Mouse (Mus musculus): ENCODE results near the gene Nfe2l1.
"Not testable (repeated sequence)": the region's sequence is repeated elsewhere in the genome, so short reads cannot be mapped to it uniquely, and the experiment has no call there.

The Nfe2l1 gene

GRCm38 (mm10) chr11:96829813-96830538, at the start of gene Nfe2l1:
Nfe2l1 (minus strand) TSS chr11:96829968.
- peak; percentile 99 for DNase-seq (ENCODE audit: low read depth, low spot score)

DNA sequence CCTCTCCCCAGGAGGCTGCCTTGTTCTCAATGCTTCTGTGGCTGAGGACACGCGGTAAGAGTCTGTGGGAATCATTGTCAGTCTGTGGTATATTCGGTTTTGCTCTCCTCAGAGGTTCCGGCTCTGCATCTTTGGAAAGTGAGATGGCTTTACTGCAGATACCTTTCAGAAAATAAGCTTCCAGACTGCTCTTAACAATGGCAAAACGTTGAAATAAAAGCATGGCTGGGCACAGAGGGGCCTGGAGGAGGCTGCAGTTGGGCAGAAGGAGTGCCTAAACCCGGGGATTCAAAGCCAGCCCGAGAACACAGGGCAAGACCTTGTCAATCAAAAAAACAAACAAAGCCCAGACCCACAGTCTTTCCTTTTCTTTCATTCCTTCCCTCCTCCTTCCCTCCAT, 49.6 kb upstream of the Nfe2l1 start:
- DNase-seq (ENCODE audit: low read depth, low spot score), result no peak

GRCm38 (mm10) chr11:96878715-96879114, 48.9 kb upstream of the Nfe2l1 start:
- DNase-seq (ENCODE audit: low read depth, low spot score), result no peak

- DNase-seq (ENCODE audit: low read depth, low spot score), result no peak
Measured at GRCm38 (mm10) chr11:96877071-96877470, 47.3 kb upstream of the Nfe2l1 start.

- DNase-seq (ENCODE audit: low read depth, low spot score), result peak; percentile 75
Measured at GRCm38 (mm10) chr11:96876300-96877040, 46.7 kb upstream of the Nfe2l1 start.

GRCm38 (mm10) chr11:96875745-96876144, 46.0 kb upstream of the Nfe2l1 start:
- DNase-seq (ENCODE audit: low read depth, low spot score), result peak; percentile 97

- no peak for DNase-seq (ENCODE audit: low read depth, low spot score)
Measured at GRCm38 (mm10) chr11:96875270-96875669, 45.5 kb upstream of the Nfe2l1 start.

DNA sequence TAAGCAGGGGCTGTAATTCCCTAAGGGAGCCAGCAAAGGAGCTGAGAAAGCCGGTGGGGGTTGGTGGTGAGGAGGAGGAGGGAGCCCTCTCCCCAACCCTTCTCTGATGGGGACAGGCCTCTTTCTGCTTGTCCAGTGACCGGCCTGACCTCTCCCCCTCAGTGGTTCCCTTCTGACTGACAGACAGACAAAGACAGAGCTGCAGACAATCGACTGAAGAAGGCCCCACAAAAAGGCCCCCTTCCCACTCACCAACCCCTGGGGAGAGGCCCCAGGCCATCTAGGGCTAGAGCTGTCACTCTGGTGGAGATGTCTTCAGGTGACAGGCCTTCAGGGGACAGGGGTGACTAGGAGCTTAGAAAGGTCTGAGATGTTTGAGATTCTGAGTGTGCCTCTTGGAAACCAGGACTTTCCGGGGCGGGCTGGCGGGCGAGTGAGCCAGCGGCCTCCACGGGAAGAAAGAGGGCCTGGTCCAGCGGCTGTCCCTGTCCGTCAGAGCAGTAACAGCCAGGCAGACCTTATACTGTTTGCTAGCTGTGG, 43.9 kb upstream of the Nfe2l1 start:
- no peak for DNase-seq (ENCODE audit: low read depth, low spot score)

DNA sequence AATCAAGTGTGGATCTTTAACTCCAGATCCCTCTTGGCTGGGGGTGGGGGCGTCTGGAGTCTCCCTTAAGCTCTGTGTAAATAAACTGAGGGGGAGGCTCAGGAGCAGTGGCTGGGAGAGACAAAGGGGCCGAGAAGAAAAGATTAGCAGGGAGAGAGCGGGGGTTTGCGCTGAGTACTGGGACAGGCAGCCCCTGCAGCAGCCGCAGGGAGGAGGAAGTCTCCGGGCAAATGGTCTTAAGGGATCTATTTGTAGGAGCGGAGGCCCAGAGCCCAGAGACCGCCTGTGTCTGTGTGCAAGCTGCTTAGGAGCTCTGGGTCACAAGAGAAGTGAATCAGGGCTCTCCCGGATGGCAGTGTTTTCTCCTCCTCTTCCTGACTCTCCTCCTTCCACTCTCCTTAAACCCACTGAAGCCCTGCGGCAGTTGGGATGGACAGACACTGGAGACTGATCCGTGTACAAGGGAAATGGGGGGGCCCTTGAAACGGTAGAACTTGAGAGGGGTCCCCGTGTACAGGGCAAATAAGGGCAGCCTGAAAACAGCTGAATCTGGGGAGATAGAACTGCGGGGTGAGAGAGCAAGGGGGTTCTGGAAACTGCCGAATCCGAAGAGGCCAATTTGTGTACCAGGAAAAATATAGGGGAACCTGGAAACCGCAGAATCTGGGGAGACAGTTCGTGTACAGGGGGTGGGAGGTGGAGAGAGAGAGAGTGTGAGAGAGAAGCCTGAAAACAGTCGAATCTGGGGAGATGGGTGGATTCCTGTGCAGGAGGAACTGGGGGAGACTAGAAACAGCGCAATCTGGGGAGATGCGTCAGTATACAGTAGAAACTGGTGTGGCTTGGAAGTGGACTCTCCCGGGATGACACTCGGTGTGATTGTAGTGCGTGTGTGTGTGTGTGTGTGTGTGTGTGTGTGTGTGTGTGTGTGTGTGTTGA, 42.9 kb upstream of the Nfe2l1 start:
- peak; percentile 65 for DNase-seq (ENCODE audit: low read depth, low spot score)

DNA sequence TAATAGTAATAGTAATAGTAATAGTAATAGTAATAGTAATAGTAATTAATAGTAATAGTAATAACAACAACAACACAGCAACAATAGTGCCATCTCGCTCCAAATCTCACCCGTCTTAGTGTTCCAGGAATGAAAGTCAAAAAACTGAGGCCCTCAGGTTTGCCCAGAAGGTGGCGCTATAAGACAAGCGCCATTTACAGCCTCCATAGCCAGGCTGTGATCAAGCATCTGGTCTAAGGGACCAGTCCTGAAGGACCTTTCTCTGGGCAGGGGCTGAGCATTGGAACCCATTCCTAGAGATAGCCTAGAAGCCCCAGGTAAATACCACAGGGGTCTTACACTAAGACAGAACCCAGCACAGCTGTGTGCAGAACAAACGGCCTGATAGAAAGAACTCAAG, 37.4 kb upstream of the Nfe2l1 start:
- DNase-seq (ENCODE audit: low read depth, low spot score), result peak; percentile 89

- DNase-seq (ENCODE audit: low read depth, low spot score), result peak; percentile 78
Measured at GRCm38 (mm10) chr11:96863206-96863995, 33.6 kb upstream of the Nfe2l1 start.

DNA sequence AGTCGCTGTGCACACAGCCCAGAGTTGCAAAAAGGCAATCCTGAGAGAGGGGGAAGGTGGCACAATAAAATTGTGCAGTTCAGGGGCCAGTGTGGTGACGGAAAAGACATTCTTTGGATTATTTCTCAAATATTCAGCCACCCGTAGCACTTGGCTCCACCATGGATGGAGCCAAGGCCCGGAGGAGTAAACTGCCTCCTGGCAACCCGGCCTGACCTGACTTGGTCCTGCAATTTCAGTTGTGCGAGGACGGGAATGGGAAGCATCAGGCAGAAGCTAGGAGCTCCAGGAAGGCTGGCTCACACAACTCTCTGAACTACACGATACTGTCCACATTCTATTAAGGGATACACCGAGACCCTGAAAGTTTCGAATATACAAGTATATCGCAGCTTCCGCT, 32.8 kb upstream of the Nfe2l1 start:
- DNase-seq (ENCODE audit: low read depth, low spot score), result no peak

GRCm38 (mm10) chr11:96861878-96862289, 32.1 kb upstream of the Nfe2l1 start:
- peak; percentile 98 for DNase-seq (ENCODE audit: low read depth, low spot score)

DNA sequence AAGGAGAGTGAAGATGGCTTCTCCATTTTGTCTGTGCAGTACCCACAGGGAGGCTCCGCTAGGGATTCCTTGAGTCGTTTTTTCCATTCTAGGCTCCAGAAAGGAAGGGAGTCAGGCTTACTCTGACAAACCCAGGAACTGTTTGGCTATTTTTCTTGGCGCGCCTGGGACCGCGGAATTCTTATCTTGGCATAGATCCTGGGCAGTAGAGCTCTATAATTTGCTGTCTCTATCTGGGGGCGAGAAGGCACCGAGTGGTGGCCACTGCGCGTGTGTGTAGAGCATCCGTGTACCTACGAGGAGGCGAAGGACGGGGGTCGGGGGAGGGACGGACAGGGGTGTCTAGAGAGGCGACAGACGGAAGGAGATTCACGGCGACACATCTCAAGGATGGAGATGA, 31.7 kb upstream of the Nfe2l1 start:
- DNase-seq (ENCODE audit: low read depth, low spot score), result no peak

DNA sequence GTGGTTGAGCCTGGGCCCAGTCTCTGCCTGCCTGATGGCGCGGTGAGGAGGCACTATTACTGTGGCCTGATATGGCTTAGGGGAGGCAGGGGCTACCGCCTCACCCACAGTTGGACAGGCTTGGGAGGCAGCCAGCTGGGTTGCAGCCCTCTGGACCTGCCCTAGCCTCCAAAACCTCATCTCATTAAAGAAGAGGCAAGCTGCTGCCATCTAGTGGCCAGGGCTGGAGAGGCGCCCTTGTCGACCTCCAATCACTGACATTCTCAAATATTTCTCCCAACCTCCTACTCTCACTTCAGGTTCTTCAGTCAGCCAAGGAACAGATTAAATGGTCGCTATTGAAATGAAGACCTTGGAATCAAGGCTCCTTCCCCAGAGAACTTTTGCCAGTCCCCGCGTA, 30.8 kb upstream of the Nfe2l1 start:
- peak; percentile 86 for DNase-seq (ENCODE audit: low read depth, low spot score)

DNA sequence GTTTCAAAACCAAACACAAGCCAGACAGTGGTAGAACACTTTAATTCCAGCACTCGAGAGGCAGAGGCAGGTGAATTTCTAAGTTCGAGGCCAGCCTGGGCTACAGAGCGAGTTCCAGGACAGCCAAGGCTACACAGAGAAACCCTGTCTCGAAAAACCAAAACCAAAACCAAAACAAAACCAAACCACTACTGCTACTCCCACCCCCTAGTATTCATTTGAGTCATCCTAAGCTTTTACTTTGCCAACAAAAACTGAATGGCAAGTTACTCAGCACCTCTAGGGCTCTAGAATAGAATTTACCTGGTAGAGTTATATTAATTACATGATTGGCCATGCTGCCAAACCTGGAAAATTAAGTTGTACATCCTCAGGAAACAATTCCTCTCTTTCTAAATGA, 29.9 kb upstream of the Nfe2l1 start:
- DNase-seq (ENCODE audit: low read depth, low spot score), result no peak

DNA sequence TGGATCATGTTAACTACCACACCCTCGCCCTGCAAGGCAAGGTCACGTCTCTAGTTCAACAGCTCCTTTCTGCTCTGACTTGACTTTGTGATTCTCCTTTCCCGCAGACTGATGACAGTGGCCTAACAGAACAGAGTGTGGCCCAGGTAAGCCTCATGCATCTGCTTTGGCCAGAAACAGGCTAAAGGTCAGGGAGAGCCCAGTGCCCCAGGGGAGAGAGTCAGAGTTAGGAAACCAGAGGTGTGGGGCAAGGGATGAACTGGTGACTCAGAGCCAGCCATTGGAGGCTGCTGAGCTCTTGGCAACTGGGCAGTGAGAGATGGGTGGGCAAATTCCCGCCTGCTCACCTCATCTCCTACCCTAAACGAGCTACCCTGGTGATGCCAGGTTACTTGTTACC, 27.7 kb upstream of the Nfe2l1 start:
- no peak for DNase-seq (ENCODE audit: low read depth, low spot score)

DNA sequence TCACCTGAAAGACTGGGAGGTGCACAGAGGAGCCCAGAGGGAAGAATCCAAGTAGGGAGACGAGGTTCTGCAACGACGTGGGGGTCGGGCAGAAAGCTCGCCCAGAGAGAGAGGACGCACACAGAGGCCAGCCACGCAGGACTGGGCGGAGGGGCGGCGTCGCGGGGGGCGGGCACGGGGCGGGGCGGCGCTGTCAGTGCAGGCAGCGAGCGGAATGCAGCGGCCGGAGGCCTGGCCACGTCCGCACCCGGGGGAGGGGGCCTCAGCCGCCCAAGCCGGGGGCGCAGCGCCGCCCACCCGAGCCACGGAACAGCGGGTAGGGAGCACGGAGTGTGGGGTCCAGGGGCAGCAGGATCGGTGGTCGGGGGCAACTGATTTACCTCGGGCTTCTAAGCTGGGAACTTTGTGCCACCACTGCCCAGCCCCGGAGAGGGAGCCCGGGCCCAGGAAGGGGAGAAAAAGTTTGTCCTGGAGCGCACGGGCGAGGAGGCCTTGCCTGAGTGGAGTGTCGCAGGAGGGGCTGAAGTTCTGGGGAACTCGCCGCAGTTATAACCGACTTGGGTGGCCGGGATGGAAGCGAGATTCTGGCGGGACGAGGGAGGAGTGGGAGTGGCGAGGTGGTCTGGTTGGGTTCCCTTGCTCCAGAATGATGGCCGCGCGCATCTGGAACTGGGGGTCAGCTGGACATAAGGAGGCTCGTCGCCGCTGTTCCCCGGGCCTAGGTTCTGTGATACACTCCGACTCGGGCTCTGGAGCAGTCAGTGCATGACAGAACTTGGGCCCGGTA, 20.1 kb upstream of the Nfe2l1 start, which contains the start of gene Copz2:
Copz2 (plus strand) TSS at position 190 of the 787 bp plus-strand sequence.
- DNase-seq (ENCODE audit: low read depth, low spot score), result no peak

- not testable (repeated sequence) for DNase-seq (ENCODE audit: low read depth, low spot score)
Measured at GRCm38 (mm10) chr11:96849145-96849544, 19.4 kb upstream of the Nfe2l1 start.

DNA sequence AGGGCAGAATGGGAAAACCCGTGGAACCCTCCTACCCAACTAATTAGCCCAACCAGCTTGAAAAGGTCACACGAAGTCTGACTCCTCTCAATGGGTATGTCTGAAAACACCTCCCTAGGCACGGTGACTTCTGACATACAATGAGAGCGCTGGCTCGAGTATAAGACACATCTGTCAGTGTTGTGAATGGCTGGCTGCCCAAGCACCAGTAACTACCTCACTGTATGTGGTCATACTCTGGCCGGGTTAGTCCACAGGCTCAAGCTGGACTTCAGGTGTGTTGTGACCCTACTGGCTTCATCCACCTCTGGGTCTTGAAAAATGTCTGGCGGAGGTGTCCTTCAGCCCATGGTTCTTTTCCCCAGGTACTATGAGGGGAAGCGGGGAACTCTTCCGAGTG, 18.9 kb upstream of the Nfe2l1 start:
- DNase-seq (ENCODE audit: low read depth, low spot score), result no peak

Data from mesoderm, embryonic 11.5 days (tissue).